Mouse (Mus musculus) liver, embryonic 11.5 days (tissue): ENCODE measurements around the gene Tube1. TPM values are rescaled to one million over a fixed set of nuclear protein-coding genes. Genes with fewer than 3 reads are reported as not detected.

Source experiments
- ATAC-seq: fragments of 200-750 bp; cut with Nextera tagmentation; replicated peaks from 2 replicates; pipeline ENCODE4 v1.8.0; 2017; ENCODE audit warnings: moderate number of reproducible peaks, mild to moderate bottlenecking, moderate TSS enrichment, moderate library complexity; ENCODE audit not compliant: low FRiP score
- DNase-seq: peaks from one replicate; pipeline ENCODE4 v3.0.0-alpha.2; 2017; ENCODE audit warnings: low spot score
- H3K27ac ChIP-seq: fragments of 300-500 bp; sonication (generic); 2 replicates; pipeline ENCODE4 v1.5.1; 2014; ENCODE audit warnings: mild to moderate bottlenecking, low read depth, low read length, control low read depth
- H3K27me3 ChIP-seq: fragments of 300-500 bp; sonication (generic); replicated peaks from 2 replicates; pipeline ENCODE4 v1.6.1; 2014; ENCODE audit warnings: low read length, mixed read lengths; ENCODE audit not compliant: control insufficient read depth, insufficient read depth
- H3K36me3 ChIP-seq: fragments of 300-500 bp; sonication (generic); 2 replicates; pipeline ENCODE4 v1.6.1; 2014; ENCODE audit warnings: mild to moderate bottlenecking, low read length, moderate library complexity, mixed read lengths; ENCODE audit not compliant: control insufficient read depth, insufficient read depth
- H3K4me1 ChIP-seq: fragments of 300-500 bp; sonication (generic); replicated peaks from 2 replicates; pipeline ENCODE4 v1.6.1; 2014; ENCODE audit warnings: low read length, mixed read lengths; ENCODE audit not compliant: control insufficient read depth, insufficient read depth
- H3K4me2 ChIP-seq: fragments of 300-500 bp; sonication (generic); 2 replicates; pipeline ENCODE4 v1.6.1; 2014; ENCODE audit warnings: mild to moderate bottlenecking, control low read depth, moderate library complexity
- H3K4me3 ChIP-seq: fragments of 300-500 bp; sonication (generic); 2 replicates; pipeline ENCODE4 v1.5.1; 2014; ENCODE audit warnings: low read depth, low read length, control low read depth
- H3K9ac ChIP-seq: fragments of 300-500 bp; sonication (generic); 2 replicates; pipeline ENCODE4 v1.6.1; 2014; ENCODE audit warnings: low read depth, low read length, control low read depth
- H3K9me3 ChIP-seq: fragments of 300-500 bp; sonication (generic); 2 replicates; pipeline ENCODE4 v1.6.1; 2016; ENCODE audit warnings: low read length, inconsistent platforms, mixed read lengths; ENCODE audit not compliant: control insufficient read depth
- WGBS: fragments of 180-500 bp; shearing (Covaris S2); extraction: QIAGEN DNeasy Blood & Tissue Kit; methylation state at CpG from one replicate; pipeline ENCODE4 v1.1.7; 2014; 5-methylcytosine and 5-hydroxymethylcytosine counted together
- polyA plus RNA-seq: library from polyadenylated mRNA; unstranded; fragments of >200 nt; fragmentation: Nextera tagmentation; extraction: Ambion mirVana; gene quantifications from 2 replicates; pipeline ENCODE4 v1.2.1, GENCODE M21; 2014

The Tube1 gene
- polyA plus RNA-seq, 1 experiment from 2014 or later = 16.4 TPM

- DNase-seq (no peak), ATAC-seq (no peak)
- H3K4me2 ChIP-seq = no peak overlapping the region
- 25% methylated on average over 4 of the region's 4 CpGs for WGBS
- no peak overlapping the region for H3K27ac ChIP-seq
- no peaks in the 10 kb centered on the region for H3K27me3 ChIP-seq
- no peaks in the 10 kb centered on the region for H3K9me3 ChIP-seq
- no peaks in the 10 kb centered on the region for H3K36me3 ChIP-seq
- H3K9ac ChIP-seq = no peak overlapping the region
- no peak overlapping the region for H3K4me3 ChIP-seq
- no peaks in the 10 kb centered on the region for H3K4me1 ChIP-seq
These were observed 12.4 kb upstream of the Tube1 start for GRCm38 (mm10) chr10:39121412-39121811.

- Histone ChIP-seq H3K4me1 (peaks cover 9% of the 10 kb centered on the region; the same call in 1 of the 2 replicates), H3K27ac (no peak overlapping the region), H3K4me3 (no peak overlapping the region), H3K36me3 (peaks cover 10% of the 10 kb centered on the region; the same call in 1 of the 2 replicates), H3K9me3 (no peaks in the 10 kb centered on the region), H3K9ac (no peak overlapping the region), H3K27me3 (no peaks in the 10 kb centered on the region), H3K4me2 (no peak overlapping the region)
- no peak for DNase-seq
- 76% methylated on average over 3 of the region's 3 CpGs for WGBS
- no peak for ATAC-seq
These were observed 4.0 kb downstream of the Tube1 start for GRCm38 (mm10) chr10:39137766-39138165.

- ATAC-seq (no peak), DNase-seq (no peak)
- Histone ChIP-seq H3K36me3 (peaks cover 10% of the 10 kb centered on the region; the same call in 1 of the 2 replicates), H3K9me3 (no peaks in the 10 kb centered on the region), H3K9ac (no peak overlapping the region), H3K4me2 (no peak overlapping the region), H3K27ac (no peak overlapping the region), H3K27me3 (no peaks in the 10 kb centered on the region), H3K4me1 (peaks cover 7% of the 10 kb centered on the region; the same call in 1 of the 2 replicates), H3K4me3 (no peak overlapping the region)
- WGBS = 88% methylated on average over 6 of the region's 6 CpGs
These were observed 5.0 kb downstream of the Tube1 start for GRCm38 (mm10) chr10:39138761-39139160.

GRCm38 (mm10) chr10:39140843-39141242 lies 7.1 kb downstream of the Tube1 start:
- ATAC-seq (no peak), DNase-seq (no peak)
- WGBS = 87% methylated on average over 14 of the region's 14 CpGs
- Histone ChIP-seq H3K4me3 (no peak overlapping the region), H3K9ac (no peak overlapping the region), H3K4me2 (no peak overlapping the region), H3K9me3 (no peaks in the 10 kb centered on the region), H3K4me1 (no peaks in the 10 kb centered on the region), H3K36me3 (peaks cover 18% of the 10 kb centered on the region; the same call in 1 of the 2 replicates), H3K27me3 (no peaks in the 10 kb centered on the region), H3K27ac (no peak overlapping the region)

- Histone ChIP-seq H3K4me1 (no peaks in the 10 kb centered on the region), H3K4me2 (no peak overlapping the region), H3K27ac (no peak overlapping the region), H3K4me3 (no peak overlapping the region), H3K9me3 (no peaks in the 10 kb centered on the region), H3K27me3 (no peaks in the 10 kb centered on the region), H3K9ac (no peak overlapping the region), H3K36me3 (peaks cover 18% of the 10 kb centered on the region; the same call in 1 of the 2 replicates)
- no peak for DNase-seq
- no peak for ATAC-seq
- 92% methylated on average over 2 of the region's 2 CpGs for WGBS
These were observed 7.6 kb downstream of the Tube1 start for GRCm38 (mm10) chr10:39141401-39141800.

- Histone ChIP-seq H3K4me2 (no peak overlapping the region), H3K9ac (no peak overlapping the region), H3K4me1 (no peaks in the 10 kb centered on the region), H3K36me3 (peaks cover 20% of the 10 kb centered on the region; the same call in 1 of the 2 replicates), H3K27ac (no peak overlapping the region), H3K27me3 (no peaks in the 10 kb centered on the region), H3K4me3 (no peak overlapping the region), H3K9me3 (no peaks in the 10 kb centered on the region)
- ATAC-seq (no peak), DNase-seq (no peak)
- WGBS = 92% methylated on average over 12 of the region's 12 CpGs
These were observed 8.4 kb downstream of the Tube1 start for GRCm38 (mm10) chr10:39142216-39142615.

- Histone ChIP-seq H3K9ac (no peak overlapping the region), H3K9me3 (no peaks in the 10 kb centered on the region), H3K4me2 (no peak overlapping the region), H3K4me1 (no peaks in the 10 kb centered on the region), H3K36me3 (0 out of 2 replicates have a peak, but pooled peaks cover 2% of the 10 kb centered on the region), H3K27me3 (no peaks in the 10 kb centered on the region), H3K4me3 (no peak overlapping the region), H3K27ac (no peak overlapping the region)
- no peak for ATAC-seq
- WGBS = 82% methylated on average over 5 of the region's 5 CpGs
- DNase-seq = no peak
These were observed 22.9 kb downstream of the Tube1 start for GRCm38 (mm10) chr10:39156719-39157118.

GRCm38 (mm10) chr10:39157321-39157720 lies 23.5 kb downstream of the Tube1 start:
- WGBS = 76% methylated on average over 1 of the region's 1 CpGs
- ATAC-seq = no peak

GRCm38 (mm10) chr10:39158306-39158705 lies 24.5 kb downstream of the Tube1 start:
- Histone ChIP-seq H3K27ac (no peak overlapping the region), H3K4me3 (no peak overlapping the region), H3K27me3 (no peaks in the 10 kb centered on the region), H3K4me2 (no peak overlapping the region), H3K9me3 (no peaks in the 10 kb centered on the region), H3K9ac (no peak overlapping the region), H3K36me3 (no peaks in the 10 kb centered on the region), H3K4me1 (no peaks in the 10 kb centered on the region)
- ATAC-seq = 0 out of 2 replicates have a peak, but pooled peaks have one; percentile 43
- DNase-seq = no peak
- 54% methylated on average over 12 of the region's 12 CpGs for WGBS

More at GRCm38 (mm10) chr10:39157321-39157720, 23.5 kb downstream of the Tube1 start:
- H3K4me2 ChIP-seq = no peak overlapping the region
- no peak for DNase-seq
- no peaks in the 10 kb centered on the region for H3K4me1 ChIP-seq
- no peaks in the 10 kb centered on the region for H3K27me3 ChIP-seq
- no peak overlapping the region for H3K4me3 ChIP-seq
- H3K9me3 ChIP-seq = no peaks in the 10 kb centered on the region
- no peak overlapping the region for H3K27ac ChIP-seq
- H3K36me3 ChIP-seq = no peaks in the 10 kb centered on the region
- no peak overlapping the region for H3K9ac ChIP-seq
